Mouse (Mus musculus) spleen, adult 2 months (tissue): Measurements from ENCODE around the gene Fitm1. TPM values are rescaled to one million over a fixed set of nuclear protein-coding genes. Genes with fewer than 3 reads are reported as not detected.

Experiments
- DNase-seq, 2 experiments: peaks; one replicate each; pipeline versions ENCODE4 v3.0.0 to v3.0.0-alpha.2; 2012 to 2021; ENCODE audit warnings: low spot score in 2 of 2, low read depth in 1 of 2
- H3K27ac ChIP-seq: fragments of 200-500 bp; 2 replicates; pipeline ENCODE4 v1.5.1; 2012; ENCODE audit warnings: low read length, inconsistent platforms; ENCODE audit not compliant: insufficient read depth
- H3K27me3 ChIP-seq: fragments of 200-500 bp; 2 replicates; pipeline ENCODE4 v1.6.1; 2012; ENCODE audit warnings: mild to moderate bottlenecking, moderate library complexity, low read length, inconsistent platforms; ENCODE audit not compliant: control insufficient read depth, insufficient read depth
- H3K36me3 ChIP-seq: fragments of 200-500 bp; 2 replicates; pipeline ENCODE4 v1.6.1; 2012; ENCODE audit warnings: mild to moderate bottlenecking, low read length, inconsistent platforms; ENCODE audit not compliant: control insufficient read depth, insufficient read depth
- H3K4me1 ChIP-seq: fragments of 200-500 bp; 2 replicates; pipeline ENCODE4 v1.6.1; 2011; ENCODE audit warnings: inconsistent platforms; ENCODE audit not compliant: control insufficient read depth, insufficient read depth, insufficient read length
- H3K4me3 ChIP-seq: fragments of 200-500 bp; 2 replicates; pipeline ENCODE4 v1.5.1; 2011; ENCODE audit warnings: mild to moderate bottlenecking, inconsistent platforms; ENCODE audit not compliant: insufficient read depth, insufficient read length; ENCODE audit errors: extremely low read depth
- CTCF ChIP-seq: fragments of 200-500 bp; IDR thresholded peaks from 2 replicates; pipeline ENCODE4 v1.5.1; 2011; ENCODE audit warnings: mild to moderate bottlenecking, inconsistent platforms; ENCODE audit not compliant: insufficient read depth, insufficient read length, insufficient replicate concordance; ENCODE audit errors: extremely low read depth
- POLR2A ChIP-seq: fragments of 200-500 bp; IDR thresholded peaks from 2 replicates; pipeline ENCODE4 v1.6.1; 2011; ENCODE audit warnings: low read depth, low read length, inconsistent platforms
- WGBS: fragments of 180-500 bp; shearing (Covaris S2); methylation state at CpG from one replicate; pipeline ENCODE4 v1.1.7; 2018; 5-methylcytosine and 5-hydroxymethylcytosine counted together
- polyA plus RNA-seq: library from polyadenylated mRNA; depleted of rRNA; stranded (reverse); fragments of >200 nt; gene quantifications from 2 replicates; pipeline ENCODE4 v1.2.3, GENCODE M21; 2012

The Fitm1 gene
- polyA plus RNA-seq, 1 experiment = 1.4 TPM

DNA sequence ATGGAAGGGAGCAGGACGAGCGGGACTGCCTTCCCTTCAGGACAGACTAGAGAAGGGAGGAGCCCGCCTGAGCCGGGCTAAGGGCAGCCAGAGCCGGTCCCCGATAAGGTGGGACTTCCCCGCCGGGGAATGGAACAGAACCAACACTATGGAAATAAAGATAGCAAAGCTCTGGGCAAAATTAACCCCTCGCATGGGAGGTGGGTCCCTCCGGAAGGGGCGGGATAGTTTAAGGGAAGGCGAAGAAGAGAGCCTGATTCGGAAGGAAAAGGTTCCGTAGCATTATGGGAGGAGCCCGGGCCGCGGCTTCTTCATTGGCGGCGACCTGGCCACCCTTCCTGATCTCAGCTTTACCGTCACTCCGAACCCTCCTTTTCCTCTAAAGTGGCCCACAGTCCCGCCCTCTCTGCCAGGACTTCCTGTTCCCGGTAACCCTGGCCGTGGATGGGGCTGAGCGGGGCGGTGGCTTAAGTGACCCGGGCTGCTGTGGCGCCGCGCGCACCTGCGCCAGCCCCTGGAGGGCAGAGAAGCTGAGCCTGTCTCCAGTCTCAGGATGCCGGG, 16.0 kb downstream of the Fitm1 start, which contains the start of gene Rnf31:
TSS of gene Rnf31 (plus strand) at position 378 of the 561 bp plus-strand sequence.
- peaks cover 6% of the 10 kb centered on the region; the same call in 1 of the 2 replicates for H3K4me1 ChIP-seq
- DNase-seq = peak; percentile 73 to 91
- under 1% methylated on average over 33 of the region's 33 CpGs for WGBS

DNA sequence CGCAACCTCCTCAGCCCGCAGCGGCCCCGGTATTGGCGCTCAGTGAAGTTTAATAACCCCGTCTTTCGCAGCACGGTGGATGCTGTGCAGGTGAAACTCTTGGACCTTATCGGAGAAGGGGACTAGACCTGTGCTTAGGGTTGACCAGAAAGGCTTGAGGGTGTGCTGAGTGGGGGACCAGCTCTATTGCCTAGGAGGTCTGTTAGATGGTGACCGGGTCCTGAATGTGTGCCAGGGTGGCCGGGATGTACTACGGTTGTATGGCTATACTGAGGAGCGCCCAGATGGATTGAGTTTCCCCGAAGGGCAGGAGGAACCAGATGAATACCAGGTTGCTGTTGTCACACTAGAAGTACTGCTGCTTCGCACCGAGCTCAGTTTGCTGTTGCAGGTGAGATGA, 16.8 kb downstream of the Fitm1 start:
- H3K4me1 ChIP-seq = peaks cover 6% of the 10 kb centered on the region; the same call in 1 of the 2 replicates
- DNase-seq = no peak
- no peaks in the 10 kb centered on the region for H3K27me3 ChIP-seq
- H3K27ac ChIP-seq = peak overlapping the region; percentile 95
- WGBS = 4% methylated on average over 16 of the region's 16 CpGs
- TF ChIP-seq CTCF (no peak), POLR2A (no peak)
- peak overlapping the region; percentile 83 for H3K4me3 ChIP-seq
- H3K36me3 ChIP-seq = peaks cover 40% of the 10 kb centered on the region

More for the DNA sequence above, 16.0 kb downstream of the Fitm1 start, which contains the start of gene Rnf31:
- Histone ChIP-seq H3K27ac (peak within 1 kb of the TSS; percentile 95), H3K36me3 (peaks cover 33% of the 10 kb centered on the region), H3K27me3 (no peaks in the 10 kb centered on the region), H3K4me3 (peak within 1 kb of the TSS; percentile 83)
- TF ChIP-seq POLR2A (peak; percentile 51), CTCF (no peak)

DNA sequence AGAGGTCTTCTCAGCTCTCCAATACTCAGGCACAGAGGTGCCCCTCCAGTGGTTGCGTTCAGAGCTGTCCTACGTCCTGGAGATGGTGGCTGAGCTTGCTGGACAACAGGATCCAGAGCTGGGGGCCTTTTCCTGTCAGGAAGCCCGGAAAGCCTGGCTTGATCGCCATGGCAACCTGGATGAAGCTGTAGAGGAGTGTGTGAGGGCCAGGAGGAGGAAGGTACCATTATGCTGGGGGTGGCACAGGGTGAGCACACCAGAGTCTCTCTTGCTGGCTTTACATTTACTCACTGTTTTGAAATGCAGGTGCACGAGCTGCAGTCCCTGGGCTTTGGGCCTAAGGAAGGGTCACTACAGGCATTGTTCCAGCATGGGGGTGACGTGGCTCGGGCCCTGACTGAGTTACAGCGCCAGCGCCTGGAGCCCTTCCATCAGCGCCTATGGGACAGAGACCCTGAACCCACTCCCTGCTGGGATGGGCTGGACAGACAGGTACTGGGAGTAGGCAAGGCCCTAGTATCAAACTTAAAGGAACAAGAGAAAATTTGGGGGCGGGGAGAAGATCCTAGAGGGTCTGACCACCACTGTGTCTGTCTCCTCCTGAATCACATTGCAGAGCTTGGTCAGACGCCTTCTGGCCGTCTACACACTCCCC, 20.7 kb downstream of the Fitm1 start:
- WGBS = 94% methylated on average over 13 of the region's 13 CpGs
- H3K27me3 ChIP-seq = no peaks in the 10 kb centered on the region
- H3K4me1 ChIP-seq = no peaks in the 10 kb centered on the region; the same call in 1 of the 2 replicates
- H3K4me3 ChIP-seq = no peak overlapping the region
- H3K36me3 ChIP-seq = peaks cover 50% of the 10 kb centered on the region
- no peak for DNase-seq
- H3K27ac ChIP-seq = no peak overlapping the region
- no peak for TF ChIP-seq CTCF
- no peak for TF ChIP-seq POLR2A

DNA sequence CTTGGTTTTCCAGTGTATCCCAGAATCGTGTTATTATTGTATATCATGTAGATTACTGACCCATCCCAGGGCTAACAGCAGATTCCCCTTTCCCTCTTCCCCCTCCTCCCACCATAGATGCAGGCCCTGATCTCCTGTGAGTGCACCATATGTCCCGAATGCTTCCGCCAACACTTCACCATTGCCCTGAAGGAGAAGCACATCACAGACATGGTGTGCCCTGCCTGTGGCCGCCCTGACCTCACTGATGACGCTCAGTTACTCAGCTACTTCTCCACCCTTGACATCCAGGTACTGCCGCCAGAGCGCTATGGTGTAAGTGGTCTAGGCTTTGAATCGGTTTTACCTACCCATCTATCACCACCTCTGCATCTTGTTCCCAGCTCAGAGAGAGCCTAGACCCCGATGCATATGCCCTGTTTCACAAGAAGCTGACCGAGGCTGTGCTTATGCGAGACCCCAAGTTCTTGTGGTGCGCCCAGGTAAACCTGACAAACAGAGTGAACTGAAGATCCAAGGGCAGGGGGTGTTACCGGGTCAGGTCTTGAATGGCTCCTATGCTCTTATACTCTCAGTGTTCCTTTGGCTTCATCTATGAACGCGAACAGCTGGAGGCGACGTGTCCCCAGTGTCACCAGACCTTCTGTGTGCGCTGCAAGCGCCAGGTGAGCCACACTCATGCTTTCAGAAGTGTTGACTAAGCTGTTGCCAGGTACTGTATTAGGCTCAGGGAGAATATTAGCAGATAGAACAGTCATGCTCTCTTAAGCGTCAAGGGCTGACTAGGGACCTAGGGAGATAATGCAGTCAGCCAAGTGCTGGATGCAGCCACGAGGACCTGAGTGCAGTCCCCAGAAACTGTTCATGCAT, 23.3 kb downstream of the Fitm1 start:
- Histone ChIP-seq H3K4me3 (no peak overlapping the region), H3K36me3 (peaks cover 59% of the 10 kb centered on the region), H3K27me3 (no peaks in the 10 kb centered on the region), H3K27ac (no peak overlapping the region), H3K4me1 (peaks cover 7% of the 10 kb centered on the region; the same call in 1 of the 2 replicates)
- TF ChIP-seq POLR2A (no peak), CTCF (no peak)
- 95% methylated on average over 21 of the region's 21 CpGs for WGBS
- DNase-seq = no peak

DNA sequence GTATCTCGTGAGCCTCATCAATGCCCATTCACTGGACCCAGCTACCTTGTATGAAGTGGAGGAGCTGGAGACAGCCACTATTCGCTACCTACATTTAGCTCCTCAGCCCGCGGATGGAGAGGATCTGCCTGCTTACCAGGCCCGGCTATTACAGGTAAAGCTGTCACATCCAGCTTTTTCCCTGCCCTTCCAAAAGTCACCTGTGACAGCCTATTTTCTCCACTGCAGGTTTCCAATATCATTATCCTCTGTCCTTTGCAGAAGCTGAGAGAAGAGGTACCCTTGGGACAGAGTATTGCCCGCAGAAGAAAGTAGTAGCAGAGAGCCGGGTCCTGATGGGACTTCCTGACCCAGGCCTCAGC, 27.8 kb downstream of the Fitm1 start, which contains the start of gene Irf9:
TSS of gene Irf9 (plus strand) at position 301 of the 362 bp plus-strand sequence.
- DNase-seq = no peak
- 38% methylated on average over 7 of the region's 7 CpGs for WGBS
- H3K36me3 ChIP-seq = peaks cover 51% of the 10 kb centered on the region
- no peaks in the 10 kb centered on the region for H3K27me3 ChIP-seq
- peaks cover 18% of the 10 kb centered on the region; the same call in 1 of the 2 replicates for H3K4me1 ChIP-seq
- peak within 1 kb of the TSS; percentile 98 for H3K27ac ChIP-seq
- H3K4me3 ChIP-seq = peak within 1 kb of the TSS; percentile 79
- no peak for TF ChIP-seq POLR2A
- no peak for TF ChIP-seq CTCF

DNA sequence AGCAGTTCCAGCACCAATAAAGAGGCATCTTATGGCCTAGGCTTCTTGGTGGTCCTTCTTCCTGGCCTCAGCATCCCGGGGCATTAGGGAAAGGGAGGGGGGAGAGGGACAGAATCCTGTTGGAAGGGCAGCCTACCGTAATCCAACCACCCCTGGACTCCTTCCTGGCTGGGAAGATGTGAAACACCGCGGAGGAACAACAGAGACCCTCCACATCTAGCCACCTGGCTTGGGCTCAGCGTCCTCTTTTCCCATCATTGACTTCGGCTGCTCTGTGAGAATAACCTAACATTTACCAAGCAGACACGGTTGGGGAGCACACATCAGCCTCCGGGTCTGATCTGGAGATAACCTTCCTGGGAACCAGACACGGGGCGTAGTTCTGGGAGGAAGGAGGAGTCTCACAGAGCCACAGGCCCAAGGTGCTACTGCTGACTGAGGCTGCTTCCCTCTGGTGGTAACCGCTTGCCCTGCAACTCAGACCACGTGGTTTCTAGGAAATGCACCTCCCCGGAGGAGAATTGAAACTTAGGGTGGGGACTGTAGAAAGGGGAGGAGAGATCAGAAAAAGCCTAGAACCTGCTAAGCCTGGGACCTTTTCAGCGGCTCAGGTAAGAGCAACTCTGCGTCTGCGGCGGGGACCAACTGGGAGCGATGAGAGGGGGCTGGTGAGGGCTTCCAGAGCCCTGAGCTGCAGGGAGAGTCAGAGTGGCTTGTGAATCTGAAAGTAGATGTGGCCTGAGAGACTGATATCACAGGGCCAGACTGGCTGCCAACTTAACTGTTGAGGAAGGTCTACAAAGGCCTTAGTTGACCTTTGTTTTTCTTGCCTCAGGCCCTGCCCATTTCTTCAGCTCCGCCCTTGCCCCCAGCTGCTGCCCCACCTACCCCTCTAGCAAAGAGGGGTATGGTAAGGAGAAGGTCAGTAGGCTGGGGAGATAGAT, 28.5 kb downstream of the Fitm1 start:
- H3K4me3 ChIP-seq = peak overlapping the region; percentile 79
- peaks cover 18% of the 10 kb centered on the region; the same call in 1 of the 2 replicates for H3K4me1 ChIP-seq
- 2% methylated on average over 19 of the region's 19 CpGs for WGBS
- peak overlapping the region; percentile 98 for H3K27ac ChIP-seq
- TF ChIP-seq POLR2A (peak; percentile 54; the same call in 1 of the 2 replicates), CTCF (peak; percentile 86)
- peak; percentile 94 for DNase-seq
- no peaks in the 10 kb centered on the region for H3K27me3 ChIP-seq
- peaks cover 51% of the 10 kb centered on the region for H3K36me3 ChIP-seq
